Mouse (Mus musculus) spleen, postnatal 4 days (tissue): Measurements from ENCODE around the gene Man1a2.

Experiments used
- DNase-seq, 2 experiments: peaks; one replicate each; pipeline ENCODE4 v3.0.0; 2022; ENCODE audit warnings: low spot score in 2 of 2

Gene Man1a2

GRCm38 (mm10) chr3:100685763-100686370 lies 564 bp upstream of the Man1a2 start:
- DNase-seq: peak; percentile 72 to 88

GRCm38 (mm10) chr3:100684234-100684975 lies 898 bp downstream of the Man1a2 start:
- peak; percentile 23 to 67 for DNase-seq

- DNase-seq: no peak
Observed at GRCm38 (mm10) chr3:100682841-100683240, 2.5 kb downstream of the Man1a2 start.

GRCm38 (mm10) chr3:100682281-100682680 lies 3.0 kb downstream of the Man1a2 start:
- no peak for DNase-seq

GRCm38 (mm10) chr3:100681448-100682092 lies 3.7 kb downstream of the Man1a2 start:
- DNase-seq: no peak

- no peak for DNase-seq
Observed at GRCm38 (mm10) chr3:100680226-100680625, 5.1 kb downstream of the Man1a2 start.

- DNase-seq: no peak
Observed at GRCm38 (mm10) chr3:100678951-100679570, 6.2 kb downstream of the Man1a2 start.

- DNase-seq: no peak
Observed at GRCm38 (mm10) chr3:100675146-100675545, 10.2 kb downstream of the Man1a2 start.

GRCm38 (mm10) chr3:100670412-100670811 lies 14.9 kb downstream of the Man1a2 start:
- DNase-seq: no peak

GRCm38 (mm10) chr3:100653291-100653690 lies 32.0 kb downstream of the Man1a2 start:
- no peak for DNase-seq

GRCm38 (mm10) chr3:100641581-100641980 lies 43.7 kb downstream of the Man1a2 start:
- DNase-seq: no peak

GRCm38 (mm10) chr3:100636255-100636654 lies 49.0 kb downstream of the Man1a2 start:
- DNase-seq: no peak

GRCm38 (mm10) chr3:100634821-100635220 lies 50.5 kb downstream of the Man1a2 start:
- DNase-seq: no peak

GRCm38 (mm10) chr3:100618511-100618910 lies 66.8 kb downstream of the Man1a2 start:
- DNase-seq: no peak

- no peak for DNase-seq
Observed at GRCm38 (mm10) chr3:100610916-100611315, 74.4 kb downstream of the Man1a2 start.

GRCm38 (mm10) chr3:100604539-100604938 lies 80.8 kb downstream of the Man1a2 start:
- DNase-seq: no peak

GRCm38 (mm10) chr3:100599265-100599820 lies 86.0 kb downstream of the Man1a2 start:
- no peak for DNase-seq

GRCm38 (mm10) chr3:100591053-100591452 lies 94.2 kb downstream of the Man1a2 start:
- no peak for DNase-seq

GRCm38 (mm10) chr3:100582721-100583355 lies 102.5 kb downstream of the Man1a2 start:
- DNase-seq: no peak

GRCm38 (mm10) chr3:100572571-100573183 lies 112.6 kb downstream of the Man1a2 start:
- no peak for DNase-seq
